Mouse (Mus musculus) lung, postnatal 36 days (tissue): ENCODE results near the gene Mrpl58.
A peak's percentile ranks its signal among the peaks of the same experiment; 100 is the strongest.

Experiments
- DNase-seq: peaks from one replicate; pipeline ENCODE4 v3.0.0; 2022; ENCODE audit warnings: mixed read lengths

Mrpl58 gene

GRCm38 (mm10) chr11:115403338-115404124 is at the start of gene Mrpl58:
Mrpl58 (plus strand) TSS chr11:115403752.
- DNase-seq, result peak; percentile 87

DNA sequence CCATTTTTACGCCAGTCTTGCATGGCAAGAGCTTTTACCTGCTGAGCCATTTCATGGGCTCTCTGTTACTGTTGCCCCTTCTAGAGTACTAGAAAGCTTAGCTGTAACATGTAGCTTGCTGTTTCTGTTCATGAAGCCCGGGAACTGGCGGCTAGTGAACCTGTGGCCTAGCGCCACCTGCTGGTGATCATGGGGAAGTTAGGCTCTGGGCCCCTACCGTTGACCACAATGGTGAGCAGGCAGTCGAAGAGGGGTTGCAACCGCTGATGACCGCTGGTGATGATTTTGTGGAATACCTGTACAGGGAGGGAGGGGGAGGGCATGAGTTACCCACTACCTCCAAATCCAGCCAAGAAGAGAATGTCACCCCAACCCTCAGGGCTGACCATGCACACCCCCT is 49.4 kb upstream of the Mrpl58 start:
- peak; percentile 74 for DNase-seq

DNA sequence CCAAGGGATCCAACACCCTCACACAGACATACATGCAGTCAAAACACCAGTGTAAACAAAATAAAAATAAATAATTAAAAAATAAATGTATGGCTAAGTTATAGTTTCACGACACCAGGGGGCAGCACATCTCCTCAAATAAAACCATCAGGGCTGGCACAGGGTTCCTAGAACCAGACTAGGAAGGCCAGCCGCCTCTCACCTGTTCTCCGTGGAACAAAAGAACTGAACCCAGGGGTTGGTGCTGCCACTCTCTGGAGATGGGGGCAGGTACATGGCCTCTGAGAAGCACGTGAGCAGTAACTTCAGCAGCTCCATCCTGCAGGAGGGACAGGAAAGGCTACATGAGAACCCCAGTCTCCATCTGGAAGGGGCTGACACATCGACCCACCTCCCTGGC is 45.1 kb upstream of the Mrpl58 start:
- DNase-seq, result peak; percentile 90

- no peak for DNase-seq
These were observed 44.3 kb upstream of the Mrpl58 start for GRCm38 (mm10) chr11:115359293-115359692.

- DNase-seq, result peak; percentile 35
These were observed 43.8 kb upstream of the Mrpl58 start for GRCm38 (mm10) chr11:115359726-115360125.

- peak; percentile 40 for DNase-seq
These were observed 39.4 kb upstream of the Mrpl58 start for GRCm38 (mm10) chr11:115364136-115364535.

DNA sequence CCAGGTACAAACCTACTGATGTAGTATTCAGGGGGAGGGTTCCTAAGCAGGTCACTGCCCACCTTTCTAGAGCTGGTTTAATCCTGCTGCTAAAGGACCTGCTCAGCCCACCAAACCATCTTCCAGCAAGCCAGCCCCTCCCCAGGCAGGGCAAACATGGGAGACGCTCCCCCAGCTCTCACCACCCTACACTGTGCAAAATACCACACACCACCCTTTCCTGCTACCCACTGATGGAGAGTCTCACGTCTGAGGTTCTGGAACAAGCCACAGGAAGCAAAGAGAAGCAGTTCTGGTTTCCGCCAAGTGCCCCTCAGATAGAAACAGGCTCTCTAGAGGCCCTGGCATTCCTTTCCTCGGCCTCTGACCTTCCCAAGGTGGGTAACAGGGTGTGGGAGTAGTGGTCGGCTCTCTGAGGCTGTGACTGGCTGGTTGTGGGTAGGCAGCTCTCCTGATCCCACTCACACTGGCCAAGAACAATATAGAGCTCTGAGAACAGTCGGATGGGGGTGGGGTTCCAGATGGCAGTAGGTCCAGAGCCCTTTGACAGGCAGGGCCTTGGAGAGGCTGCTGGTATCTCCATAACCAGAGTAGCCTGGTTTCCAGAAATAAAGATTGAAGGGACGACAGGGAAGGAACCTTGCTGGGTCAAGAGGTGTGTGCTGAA is 37.4 kb upstream of the Mrpl58 start:
- DNase-seq, result peak; percentile 41

DNA sequence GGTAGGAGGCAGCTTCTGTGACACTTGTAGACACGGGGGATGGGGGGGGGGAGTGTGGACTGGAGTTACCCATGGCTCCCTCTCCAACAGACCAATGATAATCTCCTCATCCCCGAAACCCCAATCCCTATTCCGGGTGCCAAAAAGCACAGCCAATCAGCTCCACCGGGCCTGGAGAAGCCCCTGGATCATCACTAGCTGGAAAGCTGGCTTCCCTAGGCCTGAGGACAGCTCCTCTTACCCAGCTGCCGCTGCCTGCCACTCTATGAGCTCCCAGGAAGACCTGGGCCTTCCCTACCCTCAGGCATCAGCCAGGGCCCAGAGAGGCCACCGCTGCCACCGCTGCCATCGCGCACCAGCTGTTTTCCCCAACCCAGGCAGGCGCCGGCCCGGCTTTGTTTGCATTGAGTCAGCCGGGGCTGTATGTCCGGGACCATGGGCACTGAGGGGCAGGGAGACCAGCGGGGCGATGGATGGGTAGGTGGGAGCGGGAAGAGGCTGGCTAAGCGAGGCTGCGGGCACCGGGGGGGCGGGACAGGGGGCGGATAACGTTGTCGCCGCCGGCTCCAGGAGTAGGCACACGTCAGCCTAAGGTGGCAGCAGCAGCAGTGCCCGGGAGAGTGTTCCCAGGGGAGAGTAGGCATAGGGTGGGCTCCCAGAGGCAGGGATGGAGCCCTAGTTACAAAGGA is 36.7 kb upstream of the Mrpl58 start:
- peak; percentile 15 for DNase-seq

GRCm38 (mm10) chr11:115367395-115367944 is 36.1 kb upstream of the Mrpl58 start, which contains the start of gene Hid1:
Hid1 (minus strand) TSS chr11:115367756.
- DNase-seq, result peak; percentile 87

DNA sequence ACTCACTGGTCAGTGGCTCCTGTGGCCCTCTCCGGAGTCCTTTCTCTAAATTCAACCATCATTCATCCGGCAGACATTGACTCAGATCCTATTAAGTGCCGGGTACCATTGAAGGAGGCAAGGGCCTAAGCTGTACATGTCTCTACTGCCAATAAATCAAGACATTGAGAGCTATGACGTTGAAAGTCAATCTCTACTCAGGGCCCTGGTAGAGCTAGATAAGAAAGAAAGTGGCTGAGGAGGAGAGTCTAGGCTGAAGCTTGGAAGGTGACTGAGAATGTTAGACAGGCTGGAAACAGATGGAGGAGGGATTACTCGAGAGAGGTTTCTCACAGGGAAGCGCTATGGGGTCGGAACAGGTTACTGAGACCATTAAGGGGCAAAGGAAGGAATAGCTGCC is 33.2 kb upstream of the Mrpl58 start:
- no peak for DNase-seq

GRCm38 (mm10) chr11:115371354-115371753 is 32.2 kb upstream of the Mrpl58 start:
- no peak for DNase-seq

- DNase-seq, result no peak
These were observed 31.5 kb upstream of the Mrpl58 start for GRCm38 (mm10) chr11:115372015-115372414.

- no peak for DNase-seq
These were observed 30.8 kb upstream of the Mrpl58 start for GRCm38 (mm10) chr11:115372737-115373136.

DNA sequence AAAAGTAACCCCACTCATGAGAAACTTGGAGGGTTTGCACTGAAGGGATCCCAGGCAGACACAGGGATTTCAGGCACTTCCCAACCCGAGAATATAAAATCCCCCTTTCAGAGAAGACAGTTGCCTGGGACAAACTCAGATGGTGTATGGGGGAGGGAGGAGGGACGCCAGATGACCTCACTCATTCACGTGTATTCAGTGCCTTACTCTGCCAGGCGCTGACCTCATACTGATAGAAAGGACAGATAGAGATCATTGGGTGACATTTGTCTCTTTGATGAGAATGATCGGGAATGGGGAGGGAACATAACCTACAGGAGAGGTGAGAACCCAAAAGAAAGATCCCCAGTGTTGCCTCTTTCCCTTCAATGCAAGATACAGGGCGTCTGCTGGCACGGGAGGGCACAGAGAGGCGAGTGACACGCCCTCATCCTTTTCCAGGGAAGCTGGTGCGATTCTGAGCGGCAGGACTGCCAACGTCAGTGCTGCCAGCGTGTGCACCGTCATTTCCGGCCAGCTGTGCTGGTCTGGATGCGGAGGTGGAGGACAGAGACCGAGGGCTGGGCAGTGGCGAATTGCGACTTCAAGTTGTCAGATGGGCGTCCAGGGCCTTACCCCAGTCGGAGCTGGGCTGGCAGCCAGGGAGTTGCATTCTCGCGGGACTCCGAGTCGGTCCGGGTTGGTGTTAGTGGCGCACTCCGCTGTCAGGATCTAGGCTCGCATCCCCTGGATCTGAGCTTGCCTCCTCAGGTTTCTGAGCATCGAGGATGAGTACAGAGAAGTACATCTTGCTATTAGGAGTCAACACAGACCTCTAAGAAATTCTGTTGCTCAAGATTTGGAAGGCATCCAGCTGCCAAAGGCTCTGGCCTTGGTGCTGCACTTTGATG is 29.5 kb upstream of the Mrpl58 start:
- DNase-seq, result peak; percentile 79

GRCm38 (mm10) chr11:115374695-115375425 is 28.7 kb upstream of the Mrpl58 start:
- no peak for DNase-seq

DNA sequence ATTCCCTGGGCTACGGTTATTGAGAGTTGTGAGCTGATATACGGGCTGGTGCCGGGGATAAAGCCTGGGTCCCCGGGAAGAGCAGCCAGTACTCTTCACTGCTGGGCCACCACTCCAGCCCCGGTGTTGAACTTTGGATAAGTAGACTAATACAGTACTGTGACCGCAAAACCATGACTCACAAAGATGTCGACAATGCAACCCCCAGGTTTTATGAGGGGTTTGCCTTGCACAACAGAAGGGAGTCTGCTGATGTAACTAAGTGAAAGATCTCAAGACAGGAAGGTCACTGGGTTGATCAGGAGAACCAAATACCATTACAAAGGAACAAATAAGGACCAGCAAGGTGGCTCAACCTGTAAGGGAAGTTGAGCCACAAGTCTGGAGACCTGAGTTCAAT is 26.8 kb upstream of the Mrpl58 start:
- DNase-seq, result no peak

GRCm38 (mm10) chr11:115377254-115377653 is 26.3 kb upstream of the Mrpl58 start:
- DNase-seq, result no peak

DNA sequence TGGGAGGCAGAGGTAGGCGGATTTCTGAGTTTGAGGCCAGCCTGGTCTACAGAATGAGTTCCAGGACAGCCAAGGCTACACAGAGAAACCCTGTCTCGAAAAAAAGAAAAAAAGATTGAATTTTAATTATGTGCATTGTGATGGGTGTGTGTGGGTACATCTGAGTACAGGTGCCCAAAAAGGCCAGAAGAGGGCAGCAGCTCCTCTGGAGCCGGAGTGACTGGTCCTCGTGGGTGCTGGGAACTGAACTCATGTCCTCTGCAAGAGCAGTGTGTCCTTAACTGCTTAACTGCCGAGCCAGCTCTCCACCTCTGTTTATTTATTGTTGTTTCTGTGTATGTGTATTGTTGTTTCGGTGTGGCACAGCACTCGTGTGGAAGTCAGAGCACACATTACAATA is 25.7 kb upstream of the Mrpl58 start:
- no peak for DNase-seq

GRCm38 (mm10) chr11:115381276-115381675 is 22.3 kb upstream of the Mrpl58 start:
- no peak for DNase-seq

DNA sequence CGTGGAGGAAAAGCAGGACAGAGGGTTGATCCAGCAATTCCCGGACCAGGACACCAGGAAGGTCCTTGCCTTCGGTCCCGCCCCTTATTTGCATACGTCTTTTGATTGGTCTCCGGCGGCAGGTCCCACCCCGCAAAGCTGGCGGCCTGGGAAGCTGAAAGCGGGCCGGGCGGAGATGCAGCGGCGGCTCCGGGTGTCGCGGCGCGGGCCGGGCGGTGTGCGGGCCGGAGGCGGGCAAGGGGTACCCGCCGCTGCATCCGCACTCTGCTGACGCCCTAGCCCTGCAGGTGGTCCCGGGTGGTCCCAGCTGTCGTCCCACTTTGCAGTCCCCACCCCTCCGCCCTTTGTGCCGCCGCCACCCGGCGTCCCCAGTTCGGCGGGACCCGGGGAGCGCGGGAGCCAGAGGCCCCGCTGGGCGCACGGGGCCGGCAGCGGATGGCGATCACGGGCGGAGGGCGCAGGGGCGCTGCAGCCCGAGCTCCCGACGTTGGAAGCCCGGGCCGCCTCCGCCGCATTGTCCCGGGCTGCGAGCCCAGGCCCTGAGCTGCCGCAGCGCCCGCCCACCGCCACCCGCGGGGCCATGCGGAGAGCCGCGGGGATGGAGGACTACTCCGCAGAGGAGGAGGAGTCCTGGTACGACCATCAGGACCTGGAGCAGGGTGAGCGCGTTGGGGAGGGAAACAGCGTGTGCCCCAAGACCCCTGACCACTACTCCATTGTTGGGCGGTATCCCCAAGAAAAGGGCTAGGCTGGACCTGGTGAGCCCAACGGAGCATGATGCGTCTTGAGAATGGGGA is 21.6 kb upstream of the Mrpl58 start, which contains the start of gene Cdr2l:
TSS of gene Cdr2l (plus strand) at position 174 of the 797 bp plus-strand sequence.
- peak; percentile 96 for DNase-seq

- no peak for DNase-seq
These were observed 20.7 kb upstream of the Mrpl58 start for GRCm38 (mm10) chr11:115382891-115383290.
